Mouse (Mus musculus): ENCODE results near the gene Gcn1l1.

Gcn1l1 gene

DNA sequence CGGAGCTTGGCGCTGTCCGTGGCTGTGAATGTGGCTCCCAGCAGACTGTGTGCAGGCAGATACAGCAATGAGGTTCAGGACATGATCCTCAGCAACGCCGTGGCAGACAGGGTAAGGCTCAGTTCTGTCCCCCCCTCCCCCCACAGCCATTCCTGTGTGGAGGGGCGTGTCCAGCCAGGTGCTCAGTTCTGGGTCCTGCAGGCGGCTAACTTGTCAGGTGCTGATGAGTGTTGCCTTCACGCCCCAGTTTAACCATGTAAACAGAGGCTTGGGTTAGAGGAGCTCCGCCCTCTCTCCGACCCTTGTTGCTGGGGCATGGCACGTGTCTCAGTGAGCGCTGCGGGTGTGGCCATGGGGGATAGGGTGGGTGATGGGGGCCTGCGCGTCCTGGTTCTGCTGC is 54.6 kb downstream of the Gcn1l1 start:
- DNase-seq, result no peak

DNA sequence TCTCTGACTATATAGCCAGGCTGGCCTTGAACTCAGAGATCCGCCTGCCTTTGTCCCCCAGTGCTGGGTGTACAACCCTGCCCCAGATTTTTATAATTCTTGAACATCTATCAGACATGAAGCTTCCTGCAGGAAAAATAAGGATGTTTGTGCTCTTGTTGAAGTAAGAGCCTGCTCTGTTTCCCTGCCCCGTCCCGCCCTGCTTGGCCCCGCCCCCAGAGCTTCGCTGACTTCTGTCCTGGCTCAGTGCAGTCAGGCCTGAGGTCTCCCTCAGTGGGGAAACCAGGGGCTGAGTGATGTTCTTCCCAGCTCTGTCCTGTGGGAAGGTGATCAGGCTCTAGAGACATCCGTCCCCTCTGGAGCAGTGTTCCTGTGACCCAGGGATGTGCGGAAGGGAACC is 57.6 kb downstream of the Gcn1l1 start:
- no peak for DNase-seq

DNA sequence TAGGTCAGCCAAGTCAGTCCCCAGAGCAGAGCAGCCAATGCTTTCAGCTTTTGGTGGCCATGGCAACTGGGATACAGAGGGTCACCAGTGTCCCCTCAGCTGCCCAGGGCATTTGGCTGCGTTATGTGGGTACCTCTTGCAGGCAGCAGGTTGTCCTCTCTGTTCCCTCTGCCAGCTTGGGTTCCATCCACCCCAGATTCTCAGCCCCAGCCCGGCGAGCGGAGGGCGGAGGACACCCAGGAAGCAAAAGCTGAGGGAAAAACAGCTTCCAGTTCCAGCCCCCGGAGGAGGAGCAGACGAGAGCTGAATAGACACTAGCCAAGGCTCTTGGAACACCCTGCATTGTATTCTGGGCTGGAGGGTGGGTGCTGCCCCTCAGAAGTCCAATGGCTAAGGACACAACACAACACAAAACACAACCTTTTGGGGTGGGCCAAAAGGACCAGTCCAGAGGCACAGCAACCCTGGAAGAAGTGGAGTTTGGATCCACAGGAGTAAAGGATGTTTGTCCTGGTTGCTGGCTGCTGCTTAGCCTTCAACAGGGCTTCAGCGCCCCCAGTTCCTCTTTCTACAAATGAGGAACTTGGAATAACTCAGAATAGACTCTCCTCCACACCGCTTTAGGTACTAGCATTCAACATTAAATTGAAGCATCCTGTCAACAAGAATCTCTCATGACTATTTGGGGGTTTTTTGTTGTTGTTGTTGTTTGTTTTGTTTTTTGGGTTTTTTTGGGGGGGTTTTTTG is 58.8 kb downstream of the Gcn1l1 start:
- DNase-seq, result no peak

DNA sequence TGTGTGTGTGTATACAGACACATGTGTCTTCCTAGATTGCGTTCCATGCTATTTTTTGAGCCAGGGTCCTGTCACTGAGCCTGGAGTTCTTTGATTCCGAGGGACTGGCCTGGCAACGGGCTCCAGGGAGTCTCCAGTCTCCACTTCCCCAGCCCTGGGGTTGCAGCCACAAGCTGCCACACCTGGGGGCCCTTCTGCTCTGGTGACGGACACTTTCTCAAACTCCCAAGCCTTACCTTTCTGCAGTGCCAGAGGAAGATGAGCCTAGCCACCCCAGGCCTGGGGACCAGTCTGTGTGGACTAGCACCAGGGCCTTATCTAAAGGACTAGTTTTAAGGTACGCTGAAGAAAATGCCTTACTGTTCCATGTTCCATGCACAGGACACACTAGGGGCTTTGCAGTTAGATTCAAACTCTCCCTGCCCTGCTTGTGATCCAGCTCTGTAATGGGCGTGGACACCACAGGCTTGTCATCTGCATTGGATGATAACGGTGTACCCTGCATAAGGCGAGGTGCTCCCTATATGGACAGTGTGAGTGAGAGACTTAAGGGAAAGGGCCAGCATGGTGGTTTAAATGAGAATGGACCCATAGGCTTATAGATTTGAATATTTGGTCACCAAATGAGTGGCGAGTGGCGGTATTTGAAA is 61.3 kb downstream of the Gcn1l1 start:
- no peak for DNase-seq

DNA sequence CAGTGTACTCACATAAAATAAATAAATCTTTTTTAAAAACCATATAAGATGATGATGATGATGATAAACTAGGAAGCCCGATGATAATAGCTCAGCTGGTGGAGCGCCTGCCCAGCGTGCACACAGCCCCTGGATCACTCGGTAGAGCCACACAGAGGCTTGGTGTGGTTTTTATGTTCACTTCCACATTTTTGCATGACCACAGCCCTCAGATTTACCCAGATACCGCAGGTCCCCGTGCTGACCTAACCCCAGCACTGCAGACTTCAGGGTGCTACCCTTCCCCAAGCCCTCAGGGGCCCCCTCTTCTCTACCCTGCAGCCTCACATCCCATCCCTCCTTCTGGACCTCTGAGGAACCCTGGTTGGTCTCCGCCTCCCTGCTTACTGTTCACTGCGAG is 63.0 kb downstream of the Gcn1l1 start:
- DNase-seq, result no peak

DNA sequence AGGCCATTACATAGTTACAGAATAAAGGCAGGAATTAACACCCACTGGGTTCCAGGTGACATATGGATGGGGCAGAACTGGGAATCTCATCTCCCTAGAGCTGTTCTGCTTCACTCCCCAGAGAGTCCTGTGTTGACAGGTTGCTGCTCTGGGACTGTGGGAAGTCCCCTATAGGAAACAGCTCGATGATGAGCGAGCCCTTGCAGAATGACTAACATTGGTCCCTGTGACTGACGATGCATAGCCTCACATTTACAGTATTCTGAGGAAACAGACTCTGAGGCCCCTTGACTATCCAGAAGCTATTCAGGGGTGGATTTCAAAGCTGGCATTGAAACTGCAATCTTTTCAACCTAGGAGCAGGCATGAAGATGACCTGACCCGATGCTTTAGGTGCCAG is 64.6 kb downstream of the Gcn1l1 start:
- DNase-seq, result no peak

DNA sequence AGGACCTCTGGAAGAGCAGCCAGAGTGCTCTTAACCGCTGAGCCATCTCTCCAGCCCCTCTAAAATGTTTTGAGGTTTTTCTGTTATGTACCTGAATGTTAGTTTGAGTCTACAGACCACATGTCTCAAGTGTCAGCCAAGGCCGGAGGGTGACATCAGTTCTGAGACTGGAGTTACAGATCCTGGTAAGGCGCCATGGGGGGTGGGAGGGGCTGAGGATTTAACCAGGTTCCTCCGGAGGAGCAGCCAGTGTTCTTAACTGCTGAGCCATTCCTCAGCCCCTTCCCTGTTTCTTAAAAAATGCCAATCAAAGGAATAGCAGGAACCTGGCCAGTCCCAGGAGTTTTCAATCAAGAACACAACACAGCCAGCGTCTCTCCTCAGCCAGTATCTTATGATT is 65.2 kb downstream of the Gcn1l1 start:
- no peak for DNase-seq

DNA sequence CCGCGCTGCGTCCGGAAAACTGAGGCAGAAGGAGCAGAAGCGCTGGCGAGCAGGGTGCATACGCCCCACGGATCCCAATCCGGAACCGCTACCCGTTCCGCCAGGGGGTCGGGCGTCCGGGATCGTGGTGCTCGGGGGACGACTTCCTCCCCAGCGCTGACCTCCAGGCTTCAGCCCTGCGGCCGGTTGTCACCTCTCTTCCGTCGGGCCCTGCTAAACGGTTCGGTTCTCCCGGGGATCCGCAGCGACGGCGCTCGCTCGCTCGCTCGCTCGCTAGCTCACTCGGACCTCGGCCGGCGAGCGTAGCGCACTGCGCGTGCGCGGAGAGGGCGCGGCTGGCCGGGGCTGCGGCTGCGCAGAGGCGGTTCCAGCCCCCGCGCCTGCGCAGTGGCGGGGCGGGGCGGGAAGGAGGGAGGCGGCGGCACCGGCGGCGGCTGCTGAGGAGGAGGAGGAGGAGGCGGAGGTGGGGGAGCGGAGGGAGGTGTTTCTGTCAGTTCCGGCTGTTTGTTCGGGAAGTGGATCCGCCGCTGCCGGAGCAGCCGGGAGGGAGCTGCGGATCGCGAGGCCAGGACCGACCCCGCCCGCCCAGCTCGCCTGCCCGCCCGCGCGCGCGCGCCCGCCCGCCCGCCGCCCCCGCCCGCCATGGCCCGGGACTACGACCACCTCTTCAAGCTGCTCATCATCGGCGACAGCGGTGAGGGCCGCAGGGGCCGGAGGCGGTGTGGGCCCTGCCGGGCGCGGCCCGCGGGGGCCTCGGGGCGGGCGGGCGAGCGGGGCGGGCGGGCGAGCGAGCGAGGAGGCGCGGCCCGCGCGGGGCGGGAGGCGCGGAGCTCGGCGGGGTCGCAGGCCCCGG is 66.7 kb downstream of the Gcn1l1 start, which contains the start of gene Rab35:
Gene Rab35 (plus strand): TSS at position 404 of the 853 bp plus-strand sequence.
- peak; percentile 96 for DNase-seq

DNA sequence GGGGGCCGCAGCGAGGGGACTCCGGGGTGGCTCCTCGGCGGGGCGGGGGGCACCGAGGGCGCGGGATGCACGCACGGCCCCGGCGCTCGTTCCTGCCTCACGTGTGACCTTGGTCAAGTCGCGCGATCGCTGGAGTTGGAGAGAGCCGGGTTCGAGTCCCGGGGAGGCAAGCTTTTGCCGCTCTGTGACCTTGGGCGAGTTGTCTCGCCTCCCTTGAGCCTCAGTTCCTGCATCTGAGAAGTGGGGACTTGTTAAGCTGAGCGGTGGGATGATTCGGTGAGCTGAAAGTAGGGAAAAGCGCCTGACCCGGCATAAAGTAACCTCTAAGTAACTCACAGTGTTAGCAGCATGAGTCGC is 67.3 kb downstream of the Gcn1l1 start:
- DNase-seq, result peak; percentile 64

DNA sequence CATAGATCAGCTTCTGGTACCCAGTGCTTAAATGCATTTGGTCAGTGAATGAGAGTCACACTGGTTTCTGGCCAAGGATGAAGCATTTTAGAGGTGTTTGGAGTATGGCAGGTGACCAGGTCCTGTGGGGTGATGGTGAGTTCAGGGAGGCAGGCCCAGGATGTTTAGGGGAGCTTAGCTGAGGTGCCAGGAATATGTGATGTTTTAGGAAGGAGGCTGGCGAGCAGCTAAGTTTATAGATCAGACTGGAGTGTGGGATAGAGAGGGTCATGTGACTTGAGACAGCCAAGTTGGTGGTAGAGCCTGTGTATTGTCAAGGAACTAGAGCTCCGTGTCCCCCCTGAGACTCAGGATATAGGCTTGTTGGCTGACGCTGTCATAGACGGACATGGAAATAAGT is 68.0 kb downstream of the Gcn1l1 start:
- DNase-seq, result no peak

DNA sequence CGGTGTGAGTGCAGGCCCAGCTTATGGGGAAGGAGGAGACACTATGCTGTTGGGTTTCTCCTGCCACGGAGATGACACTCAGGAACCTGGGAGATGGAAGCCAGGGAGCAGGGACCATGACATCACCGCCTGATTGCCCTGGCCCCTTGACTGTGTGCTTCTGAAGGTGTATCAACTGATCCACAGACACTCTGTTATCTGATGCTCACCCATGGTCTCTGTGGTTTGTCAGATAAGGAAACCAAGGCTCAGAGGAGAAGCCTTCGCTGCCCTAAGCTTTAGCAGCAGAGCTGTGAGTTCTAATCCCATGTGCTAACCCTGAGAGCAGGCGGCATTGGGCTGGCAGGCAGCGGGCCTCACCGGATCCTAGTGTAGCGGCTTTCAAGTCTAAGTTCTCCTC is 69.0 kb downstream of the Gcn1l1 start:
- no peak for DNase-seq

DNA sequence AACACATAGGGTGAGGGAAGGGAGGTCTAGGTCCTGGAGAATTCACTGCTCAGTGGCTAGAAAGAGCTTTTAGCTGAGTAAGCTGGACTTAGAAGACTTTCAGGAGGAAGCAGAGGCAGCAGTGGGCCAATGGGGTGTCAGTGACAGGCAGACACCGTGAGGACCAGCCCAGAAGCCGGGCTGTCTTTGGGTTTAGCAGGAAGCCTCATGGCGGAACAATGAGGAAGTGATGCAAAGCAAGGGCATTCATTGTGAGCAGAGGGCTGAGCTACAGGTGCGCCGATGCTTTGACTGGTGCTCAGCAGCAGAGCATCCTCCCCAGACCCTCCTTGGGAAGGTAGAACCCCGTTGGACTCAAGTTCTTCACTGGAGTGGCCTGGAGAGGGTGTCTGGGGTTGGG is 70.5 kb downstream of the Gcn1l1 start:
- no peak for DNase-seq

DNA sequence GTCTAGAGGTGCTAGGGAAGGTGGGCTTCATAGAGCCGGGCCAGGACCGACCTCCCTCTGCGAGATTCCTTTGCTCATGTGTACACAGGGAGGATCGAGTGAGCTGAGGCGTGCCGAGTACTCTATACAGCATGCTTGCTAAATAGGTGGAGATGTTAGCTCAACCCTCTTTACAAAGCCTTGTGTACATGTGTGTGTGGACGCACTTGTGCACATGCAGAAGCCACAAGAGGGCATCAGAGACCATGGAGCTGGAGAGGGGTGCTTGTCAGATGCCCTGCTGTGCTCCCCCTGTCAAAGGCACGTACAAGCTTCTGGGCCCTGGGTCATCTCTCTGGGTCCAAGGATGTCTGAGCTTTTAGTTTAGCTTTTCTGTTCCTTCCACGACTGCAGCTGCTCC is 79.1 kb downstream of the Gcn1l1 start:
- no peak for DNase-seq

DNA sequence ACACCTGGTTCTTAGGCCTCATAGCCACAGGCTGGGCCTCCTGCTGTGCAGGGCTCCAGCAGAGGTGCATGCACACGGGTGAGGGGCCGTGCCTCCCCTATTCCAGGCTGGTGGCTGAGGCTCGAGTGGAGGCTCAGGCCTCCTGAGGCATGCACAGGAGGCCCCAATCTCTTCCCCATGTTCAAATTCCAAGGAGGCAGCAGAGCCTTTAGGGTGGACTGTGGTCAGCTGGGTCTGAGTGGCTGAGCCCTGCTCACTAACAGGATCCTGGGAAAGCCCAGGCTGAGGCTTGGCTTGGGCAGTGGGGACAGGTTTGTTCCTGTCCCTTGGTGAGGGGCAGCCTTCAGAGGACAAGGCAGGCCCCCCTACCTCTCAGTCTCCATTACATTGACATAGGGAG is 83.8 kb downstream of the Gcn1l1 start:
- DNase-seq, result peak; percentile 45

DNA sequence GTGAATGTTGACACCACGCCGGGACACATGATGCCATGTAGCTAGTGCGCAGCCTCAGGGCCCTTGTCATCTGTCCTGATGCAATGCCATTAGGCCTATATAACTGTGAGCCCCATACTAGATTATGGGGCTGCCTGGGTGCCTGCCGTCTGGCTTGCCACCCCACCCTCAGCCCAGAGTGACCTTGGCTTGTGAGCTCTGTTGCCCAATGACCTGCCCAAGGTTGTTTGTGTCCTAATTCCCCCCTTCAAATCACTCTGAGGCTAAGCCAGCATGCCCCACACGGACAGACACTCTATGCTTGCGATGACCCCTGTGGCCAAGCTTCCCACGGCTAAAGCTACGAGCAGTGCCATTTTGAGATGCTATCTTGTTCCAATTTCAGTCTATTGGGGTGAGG is 84.6 kb downstream of the Gcn1l1 start:
- no peak for DNase-seq

DNA sequence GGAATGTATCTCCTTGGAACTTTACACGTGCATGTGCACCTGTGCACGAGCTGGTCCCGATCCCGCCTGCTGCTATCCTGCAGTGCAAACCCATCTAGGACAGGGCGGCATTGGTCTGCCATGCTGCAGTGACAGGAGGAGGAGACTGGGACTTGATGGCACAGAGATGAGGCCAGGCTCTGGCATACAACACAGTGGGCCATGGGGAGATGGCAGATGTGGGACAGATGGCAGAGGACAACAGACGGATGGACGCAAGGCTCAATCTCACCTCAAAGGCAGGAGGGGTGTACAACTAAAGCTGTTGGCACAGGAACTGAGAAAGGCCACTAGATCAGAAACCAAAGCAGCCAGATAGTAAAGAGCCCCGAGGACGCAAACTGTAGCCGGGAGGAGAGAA is 85.8 kb downstream of the Gcn1l1 start:
- no peak for DNase-seq

DNA sequence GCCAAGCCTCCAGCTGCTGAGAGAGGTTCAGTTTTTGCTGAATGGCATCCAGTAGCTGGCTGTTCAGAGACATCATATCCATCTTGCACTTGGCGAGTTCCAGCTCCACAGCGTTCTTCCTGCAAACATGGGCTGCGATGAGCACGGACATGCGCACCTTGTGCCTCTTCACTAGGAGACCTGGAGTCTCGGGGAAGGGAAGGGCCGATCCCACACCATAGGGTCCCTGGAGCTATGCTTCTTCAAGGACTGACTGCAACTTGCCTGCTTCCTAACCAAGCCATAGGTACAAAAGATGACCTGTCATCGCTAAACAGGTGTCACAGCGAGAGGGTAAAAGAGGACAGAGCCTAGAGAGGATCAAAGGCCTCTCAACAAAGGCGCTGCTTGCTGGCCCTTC is 86.8 kb downstream of the Gcn1l1 start:
- DNase-seq, result no peak

DNA sequence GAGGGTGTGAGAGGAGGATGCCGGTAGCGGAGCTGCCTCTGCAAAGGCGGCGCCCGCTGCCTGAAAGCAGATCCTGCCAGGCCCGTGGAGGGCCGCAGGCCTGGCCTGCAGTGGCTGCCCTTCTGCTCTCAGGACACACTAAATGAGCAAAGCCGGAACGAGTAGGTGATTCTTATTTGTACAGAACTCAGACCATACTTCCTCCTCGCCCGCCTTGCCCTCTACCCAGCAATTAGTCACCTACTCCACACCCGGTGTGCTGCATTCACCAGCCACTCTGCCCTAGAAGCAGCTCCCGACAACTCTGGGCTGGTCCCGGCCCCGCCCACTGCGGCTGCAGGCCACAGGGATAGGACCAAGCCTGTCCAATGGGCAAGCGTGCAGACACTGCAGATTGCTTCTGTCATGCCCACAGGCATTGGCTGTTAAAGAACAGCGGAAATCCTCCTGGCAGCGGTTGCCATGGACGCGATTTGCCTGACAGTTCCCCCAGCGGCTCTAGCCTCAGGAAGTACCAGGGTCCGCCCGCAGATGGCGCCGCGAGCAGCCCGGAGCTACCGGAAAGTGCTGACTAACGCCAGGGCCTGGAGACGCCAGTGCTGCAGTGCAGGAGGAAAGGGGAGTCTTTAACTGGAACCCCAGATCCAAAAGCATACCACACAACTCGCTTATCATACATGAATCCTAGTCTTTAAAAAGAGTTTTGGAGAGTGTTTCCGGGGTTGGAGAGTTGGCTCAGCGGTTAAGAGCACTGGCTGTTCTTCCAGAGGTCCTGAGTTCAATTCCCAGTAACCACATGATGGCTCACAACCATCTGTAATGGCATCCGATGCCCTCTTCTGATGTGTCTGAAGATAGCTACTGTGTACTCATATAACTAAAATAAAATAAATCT is 87.9 kb downstream of the Gcn1l1 start:
- DNase-seq, result peak; percentile 100

DNA sequence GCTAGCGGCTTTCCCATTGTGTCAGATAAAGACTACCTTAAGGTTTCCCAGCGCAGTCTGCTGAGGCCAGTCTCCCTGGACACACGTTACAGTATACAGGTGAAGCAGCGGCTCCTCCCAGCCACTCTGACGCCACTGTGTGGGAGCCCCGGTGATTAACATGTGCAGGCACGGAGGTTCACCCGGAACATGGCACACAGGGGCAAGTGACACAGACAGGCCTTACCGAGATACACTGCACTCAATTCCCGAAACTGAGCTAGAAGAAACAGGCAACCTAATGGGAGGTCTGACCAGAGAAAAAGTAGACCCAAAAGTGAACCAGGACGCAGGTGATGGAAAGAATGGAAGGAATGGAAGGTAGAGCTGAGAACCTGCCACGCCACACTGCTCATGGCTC is 88.7 kb downstream of the Gcn1l1 start:
- no peak for DNase-seq

DNA sequence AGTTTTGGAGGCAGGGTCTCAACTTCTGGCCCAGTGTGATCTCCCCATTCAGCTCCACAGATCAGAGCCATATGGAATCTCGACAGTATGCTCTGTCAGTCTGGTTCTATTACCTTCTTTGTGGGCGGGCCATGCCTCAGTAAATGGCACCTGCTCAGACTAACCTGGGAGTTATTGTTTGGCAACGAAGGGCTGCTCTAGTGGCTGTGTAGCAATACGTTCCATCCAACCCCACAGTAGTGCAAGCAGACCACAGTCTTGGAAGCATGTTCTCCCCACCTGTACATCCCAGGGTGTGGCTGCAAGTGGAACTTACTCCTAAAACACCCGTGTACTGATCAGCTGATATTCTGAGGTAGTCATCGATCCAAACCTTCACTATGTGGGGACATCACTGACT is 91.6 kb downstream of the Gcn1l1 start:
- DNase-seq, result no peak

DNA sequence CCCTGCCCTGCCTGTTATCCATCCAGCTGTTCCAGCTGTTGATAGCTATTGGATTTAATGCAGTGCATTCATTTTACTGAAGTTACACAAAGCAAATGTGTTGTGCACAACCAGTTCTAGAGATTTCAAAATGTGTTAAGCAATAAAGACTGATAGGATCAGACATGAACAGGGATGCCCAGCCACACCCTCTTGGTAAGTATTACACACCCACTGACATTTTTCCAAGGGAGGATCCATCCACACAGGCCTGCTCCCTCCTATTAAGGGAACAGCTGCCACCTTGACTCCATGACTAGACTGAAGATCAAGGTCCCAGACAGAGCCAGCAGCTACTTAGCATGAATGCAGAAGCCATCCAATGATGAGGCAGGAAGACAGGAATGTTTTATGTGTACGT is 92.2 kb downstream of the Gcn1l1 start:
- DNase-seq, result no peak

DNA sequence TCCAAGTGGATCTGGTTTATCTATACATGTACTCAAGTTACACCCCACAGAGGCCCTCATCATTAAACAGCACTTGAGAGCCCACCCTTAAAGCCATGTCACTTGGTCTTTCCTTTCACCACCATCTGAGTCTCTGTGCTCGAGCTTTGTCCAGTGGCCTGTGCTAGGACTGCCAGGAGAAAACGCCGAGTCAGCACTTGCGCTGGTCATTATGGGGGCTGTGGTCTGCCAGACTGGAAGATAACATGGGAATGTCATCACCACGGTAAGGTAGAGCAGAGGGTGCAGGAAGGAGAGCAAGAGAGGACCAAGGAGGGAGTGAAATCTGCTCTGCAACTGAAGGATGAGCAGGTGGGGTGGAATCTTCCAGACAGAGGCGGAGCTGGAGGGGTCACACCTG is 93.3 kb downstream of the Gcn1l1 start:
- DNase-seq, result no peak

DNA sequence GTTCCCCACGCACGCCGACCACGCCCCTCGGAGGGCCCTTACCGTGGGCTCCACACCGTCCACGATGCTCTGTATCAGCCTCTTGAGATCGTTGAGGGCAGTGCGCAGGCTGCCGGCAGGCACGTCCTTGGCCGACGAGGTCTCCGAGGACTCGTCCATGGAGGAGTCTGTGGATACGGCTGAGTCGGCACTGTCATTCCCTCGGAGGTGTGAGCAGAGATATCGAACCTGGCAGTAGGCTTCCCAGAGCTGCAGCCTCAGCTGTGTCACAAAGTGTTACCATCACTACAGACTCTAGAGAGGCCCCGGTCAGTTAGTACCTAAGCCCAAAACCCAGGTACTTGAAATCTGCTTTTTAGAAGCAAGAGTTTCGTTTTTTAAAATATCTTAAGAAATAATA is 97.6 kb downstream of the Gcn1l1 start:
- no peak for DNase-seq

All from kidney, postnatal 10 days (tissue).